Mouse (Mus musculus): ENCODE results near the gene Dlgap5.
A peak's percentile ranks its signal among the peaks of the same experiment; 100 is the strongest.

Gene Dlgap5

DNA sequence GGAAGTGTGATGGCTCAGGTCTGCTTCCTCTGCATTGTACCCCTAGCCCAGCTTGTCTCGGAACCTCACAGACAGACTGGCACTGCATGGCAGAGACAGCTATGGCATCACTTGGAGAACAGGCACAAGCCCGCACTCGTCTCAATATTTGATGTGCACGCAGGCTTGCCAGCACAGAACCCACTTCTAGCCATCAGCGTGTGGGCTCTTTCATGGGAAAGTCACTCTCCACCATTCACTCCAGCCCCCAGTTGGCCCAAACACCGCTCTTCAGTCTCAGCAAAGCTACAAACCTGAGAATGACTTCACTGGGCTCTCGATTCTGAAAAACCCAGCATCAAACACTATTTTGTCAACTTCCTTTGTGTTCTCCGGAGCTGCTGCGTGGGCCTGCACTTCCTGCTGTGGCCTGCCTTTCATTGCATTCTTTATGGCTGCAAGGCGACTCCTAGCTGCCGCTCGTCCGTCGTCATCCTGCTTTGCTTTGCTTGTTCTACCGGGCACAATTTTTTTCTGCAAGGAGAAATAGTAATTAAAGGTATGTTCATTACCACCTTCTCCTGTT is 22.7 kb downstream of the Dlgap5 start:
- ATAC-seq (ENCODE audit: low TSS enrichment), result peak; percentile 74

DNA sequence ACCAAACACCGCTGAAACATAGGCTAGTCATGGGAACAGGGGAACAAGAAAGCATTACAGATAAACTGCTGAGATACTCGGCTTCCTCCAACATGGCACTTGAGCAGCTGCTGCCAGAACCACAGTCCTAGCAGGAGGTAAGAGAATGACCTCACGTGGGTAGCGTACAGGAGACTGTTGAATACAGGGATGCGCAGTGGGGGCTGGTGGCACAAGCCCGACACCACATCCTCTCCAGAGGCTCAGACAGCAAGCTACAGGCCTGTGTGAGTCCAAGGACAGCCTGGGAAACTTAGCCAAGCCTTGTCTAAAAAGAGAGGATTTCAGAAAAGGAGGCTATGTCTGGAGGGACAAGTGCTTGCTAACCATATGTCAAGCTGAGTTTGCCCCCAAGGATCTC is 23.2 kb downstream of the Dlgap5 start:
- ATAC-seq (ENCODE audit: low TSS enrichment), result no peak

DNA sequence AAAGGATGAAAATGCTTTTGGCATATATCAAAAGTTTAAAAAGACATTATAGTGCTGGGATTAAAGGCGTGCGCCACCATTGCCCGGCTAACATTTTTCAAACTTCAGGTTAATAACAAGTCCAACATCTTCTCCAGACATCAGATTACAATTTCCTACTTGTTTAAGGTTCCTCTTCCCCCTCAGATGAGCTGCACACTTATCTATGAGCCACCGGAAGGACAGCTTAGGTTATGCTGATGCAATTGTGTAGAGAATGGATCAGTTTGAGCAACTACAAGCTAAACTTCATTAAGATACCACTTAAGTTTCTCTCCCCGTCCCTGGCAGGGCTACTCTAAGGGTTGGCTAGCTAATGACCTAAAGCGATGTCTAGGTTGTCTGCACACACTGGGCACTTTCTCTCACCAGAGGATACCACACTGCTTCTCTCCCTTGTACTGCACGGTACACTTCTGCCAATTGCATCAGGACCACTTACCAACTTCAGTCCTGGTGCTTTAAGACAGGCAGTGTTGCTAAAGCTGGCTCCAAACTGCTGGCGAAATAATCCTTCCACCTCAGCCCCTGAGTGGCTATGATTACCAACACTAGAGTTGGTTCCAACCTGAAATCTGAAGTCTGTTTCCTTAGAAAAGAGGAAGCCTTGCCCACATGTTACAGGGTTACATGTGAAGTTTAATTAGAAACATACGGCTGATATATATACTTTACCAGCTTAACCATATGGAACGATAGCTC is 24.7 kb downstream of the Dlgap5 start:
- no peak for ATAC-seq (ENCODE audit: low TSS enrichment)

DNA sequence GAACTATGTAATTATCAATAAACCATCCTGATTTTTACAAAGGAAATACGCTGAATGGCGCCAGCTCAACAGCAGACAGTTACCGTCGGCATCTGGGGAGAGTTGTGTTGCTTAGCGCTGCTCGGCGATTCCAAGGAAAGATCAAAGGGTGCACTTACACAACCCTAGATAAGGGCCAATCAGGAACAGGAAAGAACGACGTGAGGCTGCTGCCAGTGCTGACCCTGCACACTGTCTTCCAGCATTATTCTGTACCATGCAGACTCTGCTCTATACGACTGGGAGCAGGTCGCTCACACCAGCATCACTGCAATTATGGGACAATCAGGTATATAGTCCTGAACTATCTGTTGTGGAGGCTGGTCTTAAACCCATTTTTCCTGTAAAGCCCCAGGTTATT is 32.1 kb downstream of the Dlgap5 start:
- ATAC-seq (ENCODE audit: low TSS enrichment), result no peak

DNA sequence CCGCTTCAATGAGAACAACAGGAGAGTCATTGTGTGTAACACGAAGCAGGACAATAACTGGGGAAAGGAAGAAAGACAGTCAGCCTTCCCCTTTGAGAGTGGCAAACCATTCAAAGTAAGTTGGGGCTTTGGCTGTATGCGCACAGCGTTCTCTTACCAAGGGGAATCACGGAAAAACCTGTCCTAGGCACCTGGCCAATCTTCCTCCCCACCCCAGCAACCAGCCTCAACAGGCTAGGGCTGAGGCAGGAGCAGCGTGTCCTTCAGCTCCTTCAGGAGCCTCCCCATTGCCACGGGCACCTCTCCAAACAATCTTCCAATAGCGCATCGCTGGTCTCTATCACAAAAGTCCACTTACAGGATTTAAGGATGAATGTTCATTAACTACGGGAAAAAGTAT is 33.6 kb downstream of the Dlgap5 start:
- no peak for ATAC-seq (ENCODE audit: low TSS enrichment)

DNA sequence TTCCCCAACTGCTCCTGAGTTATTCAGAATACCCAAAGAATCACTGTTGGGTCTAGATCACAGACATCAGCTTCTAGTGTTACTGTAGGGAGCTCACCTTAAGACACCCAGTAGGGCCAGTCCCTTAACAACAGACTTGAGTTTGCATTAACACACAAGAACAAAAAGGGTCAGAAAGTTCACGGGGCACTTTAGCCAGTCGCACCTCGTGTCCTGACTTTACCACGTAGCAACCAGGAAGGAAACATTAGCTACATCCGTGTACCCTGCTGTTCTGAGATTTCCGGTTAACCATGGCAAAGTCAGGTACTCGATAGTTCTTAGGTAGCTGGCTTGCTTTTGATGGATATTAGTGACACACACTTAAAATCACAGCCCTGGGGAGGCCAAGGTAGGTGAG is 34.3 kb downstream of the Dlgap5 start:
- ATAC-seq (ENCODE audit: low TSS enrichment), result no peak

DNA sequence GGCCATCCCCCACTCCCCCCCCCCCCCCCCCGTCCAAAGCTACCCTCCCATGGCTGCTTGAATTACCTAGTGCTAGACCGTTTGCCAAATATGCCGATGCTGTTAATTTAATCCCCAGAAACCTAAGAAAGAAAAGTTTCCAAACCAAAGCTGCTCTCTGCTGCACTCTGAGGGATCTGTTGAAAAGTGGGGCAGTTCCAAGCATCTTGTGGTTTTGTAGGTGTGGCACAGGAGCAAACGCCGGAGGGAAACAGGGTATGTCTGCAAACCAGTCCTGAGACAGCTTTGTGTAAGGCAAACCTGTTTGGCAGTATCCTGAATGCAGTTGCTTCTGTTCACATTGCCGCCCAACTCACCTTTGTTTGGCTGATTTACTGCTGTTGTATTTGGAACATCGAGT is 39.9 kb downstream of the Dlgap5 start:
- no peak for ATAC-seq (ENCODE audit: low TSS enrichment)

DNA sequence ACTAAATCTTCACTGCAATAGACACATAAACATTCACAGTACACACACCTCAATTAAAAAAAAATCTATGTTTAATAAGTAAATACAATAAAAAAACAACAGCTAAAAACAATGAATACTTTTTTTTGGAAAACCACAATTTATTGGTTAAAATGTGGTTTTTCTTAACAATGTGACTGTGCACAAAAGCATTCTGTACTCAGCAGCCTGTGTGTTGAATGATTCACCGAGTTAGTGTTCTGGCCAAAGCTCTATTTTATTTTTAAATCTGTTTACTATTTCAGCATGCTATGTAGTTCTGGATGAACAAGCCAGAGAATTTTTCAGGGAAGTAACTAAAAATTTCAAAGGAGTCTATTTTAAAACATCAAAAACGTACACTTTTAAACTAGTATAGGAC is 41.7 kb downstream of the Dlgap5 start:
- peak; percentile 93 for ATAC-seq (ENCODE audit: low TSS enrichment)

DNA sequence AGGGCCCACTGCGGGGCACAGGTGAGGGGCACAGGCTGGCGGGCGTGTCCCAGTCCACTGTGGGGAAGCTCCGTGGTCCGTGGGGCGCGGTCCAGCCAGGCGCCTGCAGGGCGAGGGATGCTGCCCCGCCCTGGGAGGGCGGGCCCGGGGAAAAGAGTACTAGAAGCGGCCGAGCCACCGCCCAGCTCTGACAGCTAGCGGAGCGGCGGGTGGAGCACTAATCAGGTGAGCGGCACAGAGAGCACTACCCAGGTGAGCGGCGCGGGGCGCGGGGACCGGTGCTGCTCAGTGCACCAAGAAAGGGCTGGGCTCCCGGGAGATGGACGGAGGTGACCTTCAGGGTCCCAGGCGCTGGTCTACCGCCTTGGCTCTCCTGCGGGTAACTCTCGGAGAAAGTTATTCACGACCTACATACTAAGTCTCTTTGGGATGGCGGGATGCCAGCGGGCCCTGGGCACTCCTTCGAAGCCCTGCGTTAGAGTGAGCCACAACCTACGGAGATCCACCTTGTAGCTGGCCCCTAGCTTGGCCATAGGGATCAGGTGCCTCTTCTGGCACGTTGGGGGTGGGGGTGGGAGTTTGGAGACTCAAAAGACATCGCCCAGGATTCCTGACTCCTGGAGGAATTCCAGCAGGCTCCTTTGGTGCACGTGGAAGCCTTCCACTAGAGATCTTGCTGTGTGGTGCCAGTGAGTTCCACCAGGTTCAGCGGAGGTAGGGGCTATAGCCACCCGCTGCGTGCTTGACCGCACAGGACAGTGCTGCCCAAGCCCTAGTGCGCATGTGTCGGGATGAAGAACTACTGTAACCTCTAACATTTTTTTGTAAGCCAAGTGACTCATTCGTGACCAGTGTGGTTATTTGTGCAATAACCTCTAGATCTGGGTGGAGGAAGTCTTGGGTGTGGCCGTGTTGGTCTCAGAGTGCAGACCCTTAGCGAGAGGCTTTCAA is 44.2 kb downstream of the Dlgap5 start:
- no peak for ATAC-seq (ENCODE audit: low TSS enrichment)

DNA sequence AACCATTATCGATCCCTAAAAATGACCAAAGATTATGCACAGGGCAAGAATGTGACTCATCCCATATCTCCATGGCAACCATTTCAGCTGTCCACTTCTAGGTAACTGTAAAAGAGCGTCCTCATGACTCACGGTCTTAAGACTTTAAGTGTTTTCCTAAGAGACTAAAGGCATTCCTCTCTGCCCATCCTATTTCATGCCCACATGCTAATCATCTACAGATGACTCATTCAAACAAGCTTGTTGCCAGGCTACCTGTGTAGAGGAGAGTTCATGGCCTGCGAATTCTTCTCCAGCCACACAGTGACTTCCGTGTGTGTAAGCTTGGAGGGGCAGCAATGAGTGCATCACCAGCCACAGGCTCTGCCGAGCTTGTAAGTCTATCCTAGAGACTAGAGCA is 46.5 kb downstream of the Dlgap5 start:
- no peak for ATAC-seq (ENCODE audit: low TSS enrichment)

DNA sequence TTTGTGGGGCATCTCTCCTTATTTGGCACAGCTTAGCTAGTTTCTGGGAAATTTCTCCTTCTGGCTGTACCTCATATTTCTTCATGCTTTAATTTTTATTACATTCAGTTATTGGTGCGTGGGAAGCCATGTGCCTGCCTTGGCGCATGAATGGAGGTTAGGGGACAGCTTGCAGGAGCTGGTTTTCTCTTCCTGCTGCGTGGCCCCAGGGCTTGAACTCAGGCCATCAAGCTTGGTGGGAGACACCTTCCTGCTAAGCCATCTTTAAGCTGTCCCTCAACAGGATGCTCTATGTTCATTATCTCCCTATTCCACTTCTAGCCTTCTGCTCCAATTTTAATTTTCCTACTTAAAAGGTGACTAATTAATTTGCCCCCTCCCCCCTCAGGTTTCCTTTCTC is 47.4 kb downstream of the Dlgap5 start:
- no peak for ATAC-seq (ENCODE audit: low TSS enrichment)

DNA sequence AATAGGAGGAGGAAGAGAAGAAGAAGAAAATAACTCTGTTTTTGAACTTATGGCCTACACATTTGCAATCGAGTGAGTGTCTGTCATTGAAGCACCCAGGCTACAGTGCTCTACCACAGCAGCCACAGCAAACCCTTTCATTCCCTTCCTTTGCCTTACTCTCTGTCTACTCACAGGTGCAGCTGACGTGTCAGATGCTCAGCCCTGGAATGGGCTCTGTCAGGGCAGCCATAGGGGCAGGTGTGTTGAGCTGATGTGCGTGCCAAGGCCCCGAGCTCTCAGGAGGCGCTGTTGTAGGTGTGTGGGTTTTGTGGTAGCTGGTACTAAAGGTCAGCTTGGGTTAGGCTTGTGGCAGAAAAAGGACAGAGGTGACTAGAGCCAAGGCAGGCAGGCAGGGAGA is 48.5 kb downstream of the Dlgap5 start:
- no peak for ATAC-seq (ENCODE audit: low TSS enrichment)

DNA sequence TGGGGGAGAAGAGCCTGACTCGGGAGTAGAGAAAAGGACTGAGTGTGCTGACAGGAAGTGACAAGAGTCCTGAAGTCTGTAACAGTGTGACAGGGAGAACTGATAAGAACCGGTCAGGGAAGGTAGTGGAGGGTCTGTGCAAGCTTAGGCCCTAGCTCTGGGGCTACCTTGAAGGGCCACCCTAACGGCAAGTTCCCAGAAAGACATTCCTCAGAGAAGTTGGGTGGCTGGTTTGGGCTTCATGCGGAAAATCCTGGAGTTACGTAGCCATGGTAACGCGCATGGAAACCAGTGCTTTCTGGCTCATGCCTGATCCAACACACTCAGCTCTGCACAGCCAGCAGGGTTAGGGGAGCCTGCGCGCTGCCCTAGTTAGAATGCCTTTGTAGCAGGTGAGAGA is 50.7 kb downstream of the Dlgap5 start, which contains the start of gene Lgals3:
Gene Lgals3 (plus strand): TSS at position 291 of the 400 bp plus-strand sequence.
- peak; percentile 98 for ATAC-seq (ENCODE audit: low TSS enrichment)

DNA sequence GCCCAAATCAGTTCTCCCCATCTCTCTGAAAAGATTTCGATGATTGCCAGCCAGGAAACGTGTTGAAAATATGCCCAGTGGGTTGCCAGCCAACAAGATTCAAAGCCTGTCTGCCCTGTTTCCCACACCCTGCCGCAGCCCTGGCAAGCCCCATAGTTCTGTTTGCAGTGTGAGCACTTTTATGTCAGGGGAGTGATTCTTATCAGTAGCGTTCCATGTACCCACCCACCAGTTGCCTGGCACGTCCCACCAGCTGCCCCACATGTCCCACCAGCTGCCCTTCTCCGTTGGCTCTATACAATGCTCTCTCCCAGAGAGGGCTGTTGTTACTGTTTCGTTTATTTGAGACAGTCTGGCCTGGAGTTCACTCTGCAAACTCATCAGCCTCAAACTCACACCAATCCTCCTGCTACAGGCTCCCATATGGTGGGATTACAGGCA is 51.3 kb downstream of the Dlgap5 start:
- peak; percentile 51 for ATAC-seq (ENCODE audit: low TSS enrichment)

DNA sequence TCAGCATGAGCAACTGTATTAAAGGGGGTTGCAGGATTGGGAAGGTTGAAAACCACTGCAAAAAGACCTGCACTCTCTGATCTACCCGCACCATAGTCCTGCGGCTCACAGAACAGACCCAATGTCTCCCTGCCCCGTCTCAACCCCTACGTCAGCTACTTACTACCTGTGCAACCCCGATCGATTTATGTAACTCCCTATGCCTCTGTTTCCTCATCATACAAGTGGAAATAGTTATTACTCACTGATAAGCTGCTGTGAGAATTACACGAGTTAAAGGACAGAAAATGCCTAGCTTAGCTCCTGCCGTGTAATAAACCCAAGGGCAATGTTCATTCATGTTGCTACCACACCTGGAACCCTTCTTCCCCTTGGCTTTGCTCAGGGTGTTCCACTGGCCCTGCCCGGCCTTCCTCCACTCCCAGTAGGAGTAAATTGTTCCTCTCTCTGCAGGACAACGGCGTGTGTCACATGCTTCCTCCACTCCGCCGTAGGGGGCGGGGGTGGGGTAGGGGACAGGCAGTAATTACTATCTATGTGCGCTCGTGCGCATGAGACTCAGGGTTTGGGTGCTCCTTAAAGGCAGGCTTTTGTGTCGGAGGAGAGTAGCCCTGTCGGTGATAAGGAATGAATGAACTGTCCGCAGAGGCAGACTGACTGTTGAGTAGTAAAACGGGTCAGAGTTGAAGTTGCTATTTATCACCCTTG is 53.3 kb downstream of the Dlgap5 start:
- ATAC-seq (ENCODE audit: low TSS enrichment), result no peak

DNA sequence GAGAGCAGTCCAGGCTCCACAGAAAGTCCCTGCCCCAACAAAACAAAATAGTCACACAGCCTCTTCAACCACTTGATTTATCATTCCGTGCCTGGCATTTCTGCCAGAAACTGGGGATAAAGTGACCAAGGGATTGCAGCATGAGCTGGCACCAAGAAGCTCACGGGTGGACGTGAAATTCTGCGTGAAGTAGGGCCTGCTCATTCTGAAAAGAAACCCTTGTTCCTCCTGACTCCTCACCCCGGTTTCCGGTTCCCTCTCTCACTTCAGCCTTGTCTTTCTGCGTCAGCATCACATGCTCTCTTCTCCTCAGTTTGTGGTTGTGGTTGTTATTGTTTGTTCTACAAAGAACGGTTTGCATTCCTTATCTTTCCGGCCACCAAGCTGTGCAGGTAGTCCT is 56.3 kb downstream of the Dlgap5 start:
- ATAC-seq (ENCODE audit: low TSS enrichment), result no peak

DNA sequence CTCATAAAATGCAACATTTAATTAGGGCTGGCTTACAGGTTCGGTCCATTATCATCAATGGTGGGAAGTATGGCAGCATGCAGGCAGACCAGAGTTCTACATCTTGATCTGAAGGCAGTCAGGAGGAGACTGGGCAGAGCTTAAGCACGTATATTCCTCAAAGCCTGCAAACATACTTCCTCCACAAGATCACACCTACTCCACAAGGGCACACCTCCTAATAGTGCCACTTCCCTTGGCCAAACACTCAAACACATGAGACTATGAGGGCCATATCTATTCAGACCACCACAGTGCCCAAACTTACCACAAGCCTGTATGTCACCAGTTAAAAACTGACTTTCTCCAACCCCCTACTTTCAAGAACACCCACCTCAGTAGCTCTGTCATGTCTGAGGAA is 56.8 kb downstream of the Dlgap5 start:
- no peak for ATAC-seq (ENCODE audit: low TSS enrichment)

DNA sequence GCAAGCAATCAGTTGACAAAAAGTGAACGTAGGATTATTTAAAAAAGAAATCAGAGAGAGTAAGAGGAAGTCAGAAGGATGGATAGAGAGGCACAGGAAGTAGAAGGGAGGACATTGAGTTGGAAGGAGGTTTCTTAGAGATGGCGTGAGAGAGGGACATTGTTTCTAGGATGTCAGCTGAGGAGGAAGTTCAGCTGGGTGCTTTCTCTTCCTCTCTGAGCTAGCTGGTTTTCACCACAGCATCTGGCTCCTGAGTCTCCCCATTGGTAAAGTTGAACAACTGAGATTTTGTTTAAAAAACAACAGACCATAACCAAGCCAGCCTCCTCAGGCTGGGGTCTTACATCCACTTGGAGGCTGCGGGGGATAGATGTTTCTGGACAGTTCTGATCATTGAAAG is 58.6 kb downstream of the Dlgap5 start:
- ATAC-seq (ENCODE audit: low TSS enrichment), result no peak

DNA sequence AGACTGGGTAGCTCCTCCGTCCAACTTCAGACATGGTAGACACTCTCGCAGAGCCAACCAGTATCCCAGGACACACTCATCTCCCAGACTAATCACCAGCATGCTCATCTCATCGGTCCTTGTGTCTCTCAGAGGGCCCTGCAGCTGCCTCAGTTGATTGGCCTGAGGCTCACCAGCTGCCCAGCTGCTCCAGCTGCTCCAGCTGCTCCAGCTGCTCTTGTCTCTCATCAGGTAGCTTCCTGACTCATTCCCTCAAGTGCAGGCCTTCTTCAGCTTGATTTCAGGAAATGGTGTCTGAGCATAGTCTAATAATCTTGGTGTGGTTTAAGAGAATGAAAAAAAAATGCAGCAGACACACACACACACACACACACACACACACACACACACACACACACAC is 61.6 kb downstream of the Dlgap5 start:
- no peak for ATAC-seq (ENCODE audit: low TSS enrichment)

DNA sequence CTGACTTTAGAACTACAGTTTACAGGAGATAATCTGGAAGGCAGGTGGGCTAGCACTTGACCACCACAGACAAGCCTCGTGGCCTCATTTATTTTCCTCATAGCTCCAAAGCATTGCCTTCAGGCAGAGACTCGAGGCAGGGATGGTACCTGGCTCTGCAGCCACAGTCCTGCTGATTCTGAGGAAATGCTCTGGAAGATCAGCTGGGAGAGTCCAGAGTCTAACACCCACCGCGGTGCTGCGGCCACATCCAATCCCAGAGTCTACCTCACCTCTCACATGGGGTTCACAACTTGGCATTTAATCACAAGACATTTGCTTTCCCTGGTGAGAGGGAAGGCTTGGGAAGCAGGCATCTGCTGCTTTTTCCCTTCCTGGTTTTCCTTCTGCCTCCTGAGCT is 63.3 kb downstream of the Dlgap5 start:
- no peak for ATAC-seq (ENCODE audit: low TSS enrichment)

DNA sequence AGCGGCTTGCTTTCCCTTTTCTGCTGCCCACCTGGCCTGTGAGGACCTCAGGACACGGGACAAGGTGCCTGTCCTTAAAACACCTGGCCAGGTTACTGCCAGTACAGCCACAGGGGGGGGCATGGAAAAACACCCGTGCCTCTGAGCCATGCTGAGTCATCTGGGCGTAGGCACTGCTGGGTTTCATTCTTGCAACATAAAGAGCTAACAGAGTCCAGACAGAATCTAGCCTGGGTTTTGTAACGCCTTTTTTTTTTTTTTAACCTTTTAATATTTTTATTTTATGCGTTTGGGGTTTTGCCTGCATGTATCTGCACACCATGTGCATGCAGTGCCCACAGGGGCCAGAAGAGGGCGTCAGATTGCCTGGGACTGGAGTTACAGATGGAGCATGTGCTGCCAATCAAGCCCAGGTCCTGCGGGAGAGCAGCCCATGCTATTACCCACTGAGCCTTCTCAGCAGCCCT is 64.1 kb downstream of the Dlgap5 start:
- peak; percentile 70 for ATAC-seq (ENCODE audit: low TSS enrichment)

DNA sequence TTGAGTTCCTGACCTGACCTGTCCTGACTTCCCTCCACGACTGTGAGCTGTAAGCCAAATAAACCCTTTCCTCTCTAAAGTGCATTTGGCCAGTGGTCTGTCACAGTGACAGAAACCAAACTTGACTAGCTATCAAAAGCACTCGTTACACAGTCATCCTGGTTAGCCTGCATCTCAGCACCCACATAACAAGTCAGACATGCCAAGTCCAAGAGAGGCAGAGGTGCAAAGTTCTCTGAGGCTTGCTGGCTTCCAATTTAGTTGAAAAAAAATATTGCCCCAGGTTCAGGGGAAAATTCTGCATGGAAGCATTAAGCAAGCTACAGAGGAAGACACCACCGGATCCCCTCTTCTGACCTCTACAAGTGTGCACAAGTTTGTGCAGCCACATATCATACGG is 65.0 kb downstream of the Dlgap5 start:
- ATAC-seq (ENCODE audit: low TSS enrichment), result peak; percentile 60
